Mouse (Mus musculus) hindbrain, postnatal 0 days (tissue): ENCODE measurements at regions not wholly inside any gene's neighbourhood (a gene's known extent, or its start where the extent isn't known, plus 50 kb on each side); places are given as distances from the start of the nearest gene placed in this dataset.

Source experiments
- ATAC-seq: fragments of 200-750 bp; cut with Nextera tagmentation; 2 replicates; pipeline ENCODE4 v1.8.0; 2017; ENCODE audit warnings: mild to moderate bottlenecking, moderate TSS enrichment, moderate library complexity
- DNase-seq: peaks from one replicate; pipeline ENCODE4 v3.0.0-alpha.2; 2015; ENCODE audit warnings: low spot score
- H3K27ac ChIP-seq: fragments of 300-500 bp; sonication (generic); 2 replicates; pipeline ENCODE4 v1.5.1; 2014; ENCODE audit warnings: mild to moderate bottlenecking
- H3K27me3 ChIP-seq: fragments of 300-500 bp; sonication (generic); 2 replicates; pipeline ENCODE4 v1.6.1; 2014; ENCODE audit warnings: low read length, mixed read lengths; ENCODE audit not compliant: insufficient read depth
- H3K36me3 ChIP-seq: fragments of 300-500 bp; sonication (generic); 2 replicates; pipeline ENCODE4 v1.6.1; 2014; ENCODE audit warnings: low read length, mixed read lengths; ENCODE audit not compliant: insufficient read depth
- H3K4me1 ChIP-seq: fragments of 300-500 bp; sonication (generic); 2 replicates; pipeline ENCODE4 v1.6.1; 2014; ENCODE audit warnings: antibody characterized with exemption, low read length, mixed read lengths; ENCODE audit not compliant: insufficient read depth
- H3K4me2 ChIP-seq: fragments of 300-500 bp; sonication (generic); 2 replicates; pipeline ENCODE4 v1.6.1; 2014; ENCODE audit warnings: low read depth, mild to moderate bottlenecking, low read length, moderate library complexity, mixed read lengths
- H3K4me3 ChIP-seq: fragments of 300-500 bp; sonication (generic); 2 replicates; pipeline ENCODE4 v1.5.1; 2014; ENCODE audit warnings: low read length
- H3K9ac ChIP-seq: fragments of 300-500 bp; sonication (generic); replicated peaks from 2 replicates; pipeline ENCODE4 v1.6.1; 2014; ENCODE audit warnings: mild to moderate bottlenecking, low read length, moderate library complexity, mixed read lengths
- H3K9me3 ChIP-seq: fragments of 300-500 bp; sonication (generic); 2 replicates; pipeline ENCODE4 v1.6.1; 2016; ENCODE audit warnings: low read length, mixed read lengths
- CTCF ChIP-seq: IDR thresholded peaks from 2 replicates; pipeline ENCODE4 v1.5.1; 2016; ENCODE audit warnings: antibody characterized with exemption, control low read depth, low read depth
- WGBS: fragments of 180-500 bp; shearing (Covaris S2); extraction: QIAGEN DNeasy Blood & Tissue Kit; methylation state at CpG from one replicate; pipeline ENCODE4 v1.1.7; 2014; 5-methylcytosine and 5-hydroxymethylcytosine counted together

DNA sequence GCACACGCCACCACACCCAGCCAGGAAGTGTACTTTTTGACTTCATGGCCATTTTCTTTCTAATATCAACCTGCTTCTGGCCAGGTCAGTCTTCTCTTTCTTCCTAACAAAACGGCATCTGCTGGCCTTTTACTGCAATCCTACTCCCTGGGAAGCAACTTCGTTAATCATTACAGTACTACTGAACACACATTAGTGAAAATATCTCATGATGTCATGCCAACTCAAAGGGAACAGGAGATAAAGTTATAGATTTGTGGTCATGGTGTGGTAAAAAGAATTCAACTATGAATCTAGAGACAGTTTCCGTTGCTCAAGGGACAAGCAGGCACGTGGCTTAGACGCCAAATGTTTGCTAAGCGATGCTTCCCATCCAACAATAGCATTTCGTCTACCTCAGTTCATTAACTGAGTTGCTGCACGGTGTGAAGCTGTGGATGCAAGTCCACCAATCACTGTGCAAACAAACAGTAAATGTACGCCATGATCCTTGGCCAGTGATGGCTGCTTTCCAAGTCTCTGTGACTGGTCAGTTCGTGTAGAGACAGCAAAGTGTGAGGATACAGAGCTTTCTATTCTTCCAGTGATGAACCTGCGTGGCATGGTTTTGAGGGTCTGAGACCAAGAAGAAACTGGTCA, 55.7 kb upstream of the Frmd6 start:
- H3K9me3 ChIP-seq: no peaks in the 10 kb centered on the region
- no peak overlapping the region for H3K4me2 ChIP-seq
- no peak for ATAC-seq
- H3K4me3 ChIP-seq: no peak overlapping the region
- no peak for DNase-seq
- TF ChIP-seq CTCF: no peak
- no peaks in the 10 kb centered on the region for H3K4me1 ChIP-seq
- H3K36me3 ChIP-seq: no peaks in the 10 kb centered on the region
- H3K27ac ChIP-seq: no peak overlapping the region
- H3K27me3 ChIP-seq: no peaks in the 10 kb centered on the region
- H3K9ac ChIP-seq: no peak overlapping the region
- WGBS: 81% methylated on average over 12 of the region's 12 CpGs

DNA sequence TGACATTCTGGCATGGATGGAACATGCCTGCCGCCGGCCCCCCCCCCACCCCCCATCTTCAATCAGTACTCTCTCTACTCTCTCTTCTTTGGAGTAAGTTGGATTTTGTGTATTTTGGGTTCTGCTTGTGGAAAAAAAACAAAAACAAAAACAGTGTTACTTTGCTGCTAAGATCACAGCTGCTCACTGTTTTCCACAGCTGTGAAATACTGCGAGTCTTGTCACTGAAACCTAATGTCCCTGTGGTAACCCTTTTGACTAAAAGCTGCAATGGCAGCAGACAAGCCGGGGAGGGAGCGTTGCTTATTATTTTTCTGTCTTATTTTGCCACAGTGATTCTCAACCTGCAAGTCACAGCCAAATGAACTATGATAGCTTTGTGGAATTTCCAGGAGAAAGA, 51.3 kb upstream of the Frmd6 start:
- no peak for TF ChIP-seq CTCF
- WGBS: 78% methylated on average over 5 of the region's 5 CpGs
- H3K36me3 ChIP-seq: no peaks in the 10 kb centered on the region
- no peak overlapping the region for H3K4me2 ChIP-seq
- no peak overlapping the region for H3K4me3 ChIP-seq
- DNase-seq (no peak), ATAC-seq (no peak)
- no peak overlapping the region for H3K27ac ChIP-seq
- H3K27me3 ChIP-seq: no peaks in the 10 kb centered on the region
- H3K9me3 ChIP-seq: no peaks in the 10 kb centered on the region
- 0 out of 2 replicates have a peak, but pooled peaks cover 3% of the 10 kb centered on the region for H3K4me1 ChIP-seq
- H3K9ac ChIP-seq: no peak overlapping the region

DNA sequence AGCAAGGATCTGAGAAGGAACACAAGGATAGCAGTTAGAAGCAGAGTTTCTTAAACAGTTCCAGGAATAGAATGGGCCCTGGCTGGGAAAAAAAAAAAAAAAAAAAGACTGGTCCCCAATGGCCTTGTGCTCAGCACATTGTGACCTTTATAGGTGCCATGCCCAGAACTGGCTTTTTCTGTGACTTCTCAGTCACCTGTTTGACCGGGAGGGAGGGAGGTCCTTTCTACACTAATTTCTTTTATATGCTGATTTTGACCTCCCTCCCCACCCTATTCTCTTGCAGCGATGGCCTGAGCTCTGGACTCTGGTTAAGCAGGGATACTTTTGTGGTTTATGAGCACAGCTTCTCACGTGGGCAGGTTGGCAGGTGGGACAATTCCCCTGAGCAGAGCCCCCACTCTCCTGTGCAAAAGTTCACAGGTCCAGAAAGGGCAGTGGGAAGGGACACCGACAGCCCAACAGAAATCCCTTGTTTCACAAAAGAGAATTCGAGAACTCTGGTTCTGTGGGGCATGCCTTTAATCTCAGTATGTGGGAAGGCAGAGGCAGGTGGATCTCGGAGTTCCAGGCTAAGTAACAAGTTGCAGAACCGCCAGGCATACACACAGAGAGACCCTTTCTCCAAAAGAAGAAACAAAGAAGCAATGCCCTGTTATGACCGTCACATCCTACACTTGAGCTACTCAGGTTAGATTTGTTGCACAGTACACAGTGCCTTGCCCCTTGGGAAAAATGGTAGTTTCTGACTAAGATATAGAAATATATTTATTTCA, 50.3 kb upstream of the Frmd6 start:
- no peak overlapping the region for H3K4me2 ChIP-seq

More for the DNA sequence above, 50.3 kb upstream of the Frmd6 start:
- 78% methylated on average over 8 of the region's 8 CpGs for WGBS
- Histone ChIP-seq H3K36me3 (no peaks in the 10 kb centered on the region), H3K4me3 (no peak overlapping the region), H3K4me1 (0 out of 2 replicates have a peak, but pooled peaks cover 3% of the 10 kb centered on the region), H3K27ac (no peak overlapping the region), H3K9me3 (no peaks in the 10 kb centered on the region), H3K9ac (no peak overlapping the region), H3K27me3 (no peaks in the 10 kb centered on the region)
- no peak for ATAC-seq
- no peak for TF ChIP-seq CTCF
- no peak for DNase-seq
